Comparison of ENCODE assay signal across 9 mouse cellular contexts in the genomic region with DNA sequence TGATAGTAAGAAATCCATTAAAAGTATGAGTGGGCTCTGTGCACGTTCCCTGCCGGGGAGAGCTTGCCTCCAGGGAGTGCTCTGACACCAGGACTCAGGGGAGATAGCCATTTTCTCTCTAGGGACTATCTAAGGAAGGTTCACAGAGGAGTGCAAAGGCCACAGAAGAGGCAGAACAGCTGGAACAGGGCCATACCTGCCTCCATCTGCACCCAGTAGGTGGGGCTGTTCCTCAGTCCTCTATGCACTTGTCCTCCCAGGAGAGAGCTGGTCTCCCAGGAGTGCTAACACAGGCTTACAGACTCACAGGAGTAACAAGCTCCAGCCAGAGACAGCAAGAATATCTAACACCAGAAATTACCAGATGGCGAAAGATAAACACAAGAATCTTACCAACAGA.
A peak's percentile ranks its signal among the peaks of the same experiment; 100 is the strongest.
DNase-seq lines count a peak whose midpoint lies in the region; ATAC-seq and TF ChIP-seq lines count a peak whose summit lies in the region.
"Had no signal": no experiment of that assay in that cellular context is flagged by ENCODE, and none has a peak within 500 bp of the region (broad histone marks: within the 10 kb centered on the region; RNA-seq: fewer than 3 reads in every experiment).

No protein-coding gene starts in this region.

- no peak overlapping the region for H3K9ac ChIP-seq in liver, embryonic 14.5 days (replicated peaks)
- no peak overlapping the region for H3K9ac ChIP-seq in stomach, postnatal 0 days (ENCODE audit: low read length)
- H3K9ac ChIP-seq: embryonic facial prominence, embryonic 12.5 days; neural tube, embryonic 12.5 days had no signal

- no peak for ATAC-seq in liver, embryonic 14.5 days (ENCODE audit: insufficient read depth)
- ATAC-seq in stomach, postnatal 0 days (ENCODE audit: low FRiP score, low TSS enrichment) = no peak

- DNase-seq in urinary bladder, postnatal 25 days (ENCODE audit: low spot score) = peak; percentile 23
- no peak for DNase-seq in urinary bladder, postnatal 4 days (ENCODE audit: low spot score in 2 of 2)
- DNase-seq in cerebellum, adult 11 months = peak; percentile 16
- peak; percentile 46 to 55 for DNase-seq in heart, postnatal 10 days
- DNase-seq in liver, embryonic 14.5 days (ENCODE audit: low read depth in 3 of 3, low spot score in 3 of 3) = no peak
- DNase-seq in stomach, postnatal 0 days (ENCODE audit: low spot score) = peak; percentile 37
- no peak for DNase-seq in c-Kit-positive CD71-positive TER-119-positive erythroid progenitor cells, embryonic 14.5 days (ENCODE audit: low spot score)

- 54% methylated on average over 3 of the region's 3 CpGs for WGBS in liver, embryonic 14.5 days (ENCODE audit: insufficient replicate concordance)
- 65% methylated on average over 3 of the region's 3 CpGs for WGBS in stomach, postnatal 0 days

- intact Hi-C loops in heart, postnatal 10 days (cut with DNase I) = no loop called here

- no peak overlapping the region for H3K4me3 ChIP-seq in liver, embryonic 14.5 days (ENCODE audit: insufficient read depth in 1 of 2, low read depth in 2 of 2, low read length in 2 of 2)
- H3K4me3 ChIP-seq in stomach, postnatal 0 days (ENCODE audit: low read depth, low read length) = no peak overlapping the region
- H3K4me3 ChIP-seq: embryonic facial prominence, embryonic 12.5 days; neural tube, embryonic 12.5 days had no signal

- no peaks in the 10 kb centered on the region for H3K4me1 ChIP-seq in liver, embryonic 14.5 days (replicated peaks; ENCODE audit: control insufficient read depth in 2 of 2, insufficient read depth in 2 of 2, low read length in 1 of 2)
- H3K4me1 ChIP-seq in stomach, postnatal 0 days (replicated peaks; ENCODE audit: control insufficient read depth, insufficient read depth) = no peaks in the 10 kb centered on the region
- H3K4me1 ChIP-seq: embryonic facial prominence, embryonic 12.5 days; neural tube, embryonic 12.5 days had no signal

- H3K27me3 ChIP-seq in liver, embryonic 14.5 days (ENCODE audit: control insufficient read depth, insufficient read depth, low read length) = no peaks in the 10 kb centered on the region
- no peaks in the 10 kb centered on the region for H3K27me3 ChIP-seq in stomach, postnatal 0 days (ENCODE audit: control insufficient read depth, insufficient read depth, low read length)
- H3K27me3 ChIP-seq: embryonic facial prominence, embryonic 12.5 days; neural tube, embryonic 12.5 days had no signal

- H3K36me3 ChIP-seq in liver, embryonic 14.5 days (replicated peaks; ENCODE audit: control insufficient read depth, insufficient read depth, low read depth) = no peaks in the 10 kb centered on the region
- H3K36me3 ChIP-seq in stomach, postnatal 0 days (ENCODE audit: control insufficient read depth, insufficient read depth, low read length) = no peaks in the 10 kb centered on the region
- H3K36me3 ChIP-seq: embryonic facial prominence, embryonic 12.5 days; neural tube, embryonic 12.5 days had no signal

- no peak overlapping the region for H3K4me2 ChIP-seq in liver, embryonic 14.5 days (ENCODE audit: low read depth)
- no peak overlapping the region for H3K4me2 ChIP-seq in stomach, postnatal 0 days (replicated peaks; ENCODE audit: low read depth)
- H3K4me2 ChIP-seq: embryonic facial prominence, embryonic 12.5 days; neural tube, embryonic 12.5 days had no signal

- H3K9me3 ChIP-seq in liver, embryonic 14.5 days (ENCODE audit: control insufficient read depth, low read length) = no peaks in the 10 kb centered on the region
- H3K9me3 ChIP-seq in stomach, postnatal 0 days (ENCODE audit: control insufficient read depth, low read length) = no peaks in the 10 kb centered on the region
- H3K9me3 ChIP-seq: embryonic facial prominence, embryonic 12.5 days; neural tube, embryonic 12.5 days had no signal

- peak; percentile 34; the same call in 1 of the 2 replicates for TF ChIP-seq CTCF in liver, embryonic 14.5 days (IDR thresholded peaks at IDR 0.05; ENCODE audit: low read depth)
- TF ChIP-seq CTCF in stomach, postnatal 0 days (IDR thresholded peaks at IDR 0.05; ENCODE audit: low read depth) = peak; percentile 68

- H3K27ac ChIP-seq in liver, embryonic 14.5 days = no peak overlapping the region
- no peak overlapping the region for H3K27ac ChIP-seq in stomach, postnatal 0 days (replicated peaks)
- H3K27ac ChIP-seq: embryonic facial prominence, embryonic 12.5 days; neural tube, embryonic 12.5 days had no signal

- no peak for TF ChIP-seq EP300 in liver, embryonic 14.5 days (IDR thresholded peaks at IDR 0.05; ENCODE audit: low read depth)
- TF ChIP-seq EP300 in stomach, postnatal 0 days (optimal IDR thresholded peaks at IDR 0.05) = no peak

Comparison
In these comparisons a context has a peak if more than half of its experiments do, and no peak if none do; other contexts are left out.
1. DNase-seq: peak in urinary bladder, postnatal 25 days (single experiment), cerebellum, adult 11 months (single experiment), heart, postnatal 10 days (2 of 2) and stomach, postnatal 0 days (single experiment); none in urinary bladder, postnatal 4 days (0 of 2), liver, embryonic 14.5 days (0 of 3) and c-Kit-positive CD71-positive TER-119-positive erythroid progenitor cells, embryonic 14.5 days (single experiment).